Mouse (Mus musculus) spleen, adult 2 months (tissue): ENCODE data around the gene Hpcal4. TPM values are rescaled to one million over a fixed set of nuclear protein-coding genes. Genes with fewer than 3 reads are reported as not detected.

ENCODE experiments used
- DNase-seq, 2 experiments: peaks; one replicate each; pipeline versions ENCODE4 v3.0.0 to v3.0.0-alpha.2; 2012 to 2021; ENCODE audit warnings: low spot score in 2 of 2, low read depth in 1 of 2
- H3K27ac ChIP-seq: fragments of 200-500 bp; 2 replicates; pipeline ENCODE4 v1.5.1; 2012; ENCODE audit warnings: low read length, inconsistent platforms; ENCODE audit not compliant: insufficient read depth
- H3K27me3 ChIP-seq: fragments of 200-500 bp; 2 replicates; pipeline ENCODE4 v1.6.1; 2012; ENCODE audit warnings: mild to moderate bottlenecking, moderate library complexity, low read length, inconsistent platforms; ENCODE audit not compliant: control insufficient read depth, insufficient read depth
- H3K36me3 ChIP-seq: fragments of 200-500 bp; 2 replicates; pipeline ENCODE4 v1.6.1; 2012; ENCODE audit warnings: mild to moderate bottlenecking, low read length, inconsistent platforms; ENCODE audit not compliant: control insufficient read depth, insufficient read depth
- H3K4me1 ChIP-seq: fragments of 200-500 bp; 2 replicates; pipeline ENCODE4 v1.6.1; 2011; ENCODE audit warnings: inconsistent platforms; ENCODE audit not compliant: control insufficient read depth, insufficient read depth, insufficient read length
- H3K4me3 ChIP-seq: fragments of 200-500 bp; 2 replicates; pipeline ENCODE4 v1.5.1; 2011; ENCODE audit warnings: mild to moderate bottlenecking, inconsistent platforms; ENCODE audit not compliant: insufficient read depth, insufficient read length; ENCODE audit errors: extremely low read depth
- CTCF ChIP-seq: fragments of 200-500 bp; IDR thresholded peaks from 2 replicates; pipeline ENCODE4 v1.5.1; 2011; ENCODE audit warnings: mild to moderate bottlenecking, inconsistent platforms; ENCODE audit not compliant: insufficient read depth, insufficient read length, insufficient replicate concordance; ENCODE audit errors: extremely low read depth
- POLR2A ChIP-seq: fragments of 200-500 bp; IDR thresholded peaks from 2 replicates; pipeline ENCODE4 v1.6.1; 2011; ENCODE audit warnings: low read depth, low read length, inconsistent platforms
- WGBS: fragments of 180-500 bp; shearing (Covaris S2); methylation state at CpG from one replicate; pipeline ENCODE4 v1.1.7; 2018; 5-methylcytosine and 5-hydroxymethylcytosine counted together
- polyA plus RNA-seq: library from polyadenylated mRNA; depleted of rRNA; stranded (reverse); fragments of >200 nt; gene quantifications from 2 replicates; pipeline ENCODE4 v1.2.3, GENCODE M21; 2012; rRNA removed

Gene Hpcal4
- not detected in 2 replicates for polyA plus RNA-seq

DNA sequence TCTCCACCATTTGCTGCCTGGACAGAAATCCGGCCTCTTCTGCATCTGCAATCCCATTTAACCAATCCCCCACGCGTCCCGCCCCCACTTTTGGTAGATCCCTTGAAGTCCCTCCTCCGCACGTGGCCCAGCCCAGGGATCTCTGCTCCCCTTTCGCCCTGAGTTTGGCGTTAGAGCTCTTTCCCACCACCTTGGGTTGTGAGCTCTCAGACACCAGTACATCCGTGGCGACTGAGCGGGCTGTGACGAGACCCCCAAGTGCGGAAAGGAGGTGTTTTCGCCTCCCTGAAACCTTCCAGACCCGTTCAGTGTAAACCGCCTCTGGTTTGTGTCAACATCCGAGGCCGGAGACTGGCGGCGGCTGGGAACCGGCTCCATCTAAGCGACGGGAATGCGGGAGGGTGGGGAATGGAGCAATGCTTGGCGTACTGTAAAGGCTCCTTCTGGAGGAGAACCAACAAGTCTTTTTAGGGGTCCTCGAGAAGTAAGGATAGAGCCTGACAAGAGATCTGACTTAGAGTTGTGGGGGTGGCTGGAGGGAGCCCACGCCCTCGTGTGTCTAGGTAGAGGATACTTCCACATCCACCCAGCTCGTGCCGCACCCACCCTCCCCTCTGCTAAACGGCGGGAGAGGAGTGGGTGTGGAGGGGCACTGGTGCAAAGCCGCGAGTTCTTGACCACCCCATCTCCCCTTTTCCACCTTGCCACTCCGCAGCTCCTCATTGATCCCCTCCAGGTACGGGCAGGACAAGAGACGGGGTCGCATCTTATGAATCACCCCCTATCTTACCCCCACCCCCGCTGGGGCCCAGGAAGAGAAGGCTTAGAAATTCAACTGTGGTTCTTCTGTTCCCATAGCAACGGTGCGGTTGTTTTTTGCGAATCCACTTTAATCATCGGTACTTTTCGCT is at the start of gene Hpcal4:
Hpcal4 (plus strand) TSS at position 900 of the 911 bp plus-strand sequence.
- no peaks in the 10 kb centered on the region for H3K36me3 ChIP-seq
- peaks cover 8% of the 10 kb centered on the region; the same call in 1 of the 2 replicates for H3K27me3 ChIP-seq
- H3K4me3 ChIP-seq: peak within 1 kb of the TSS; percentile 35; the same call in 1 of the 2 replicates
- no peak for DNase-seq
- WGBS: 5% methylated on average over 40 of the region's 44 CpGs
- no peak for TF ChIP-seq CTCF
- TF ChIP-seq POLR2A: no peak
- H3K27ac ChIP-seq: no peak within 1 kb of the TSS
- H3K4me1 ChIP-seq: peaks cover 9% of the 10 kb centered on the region; the same call in 1 of the 2 replicates

DNA sequence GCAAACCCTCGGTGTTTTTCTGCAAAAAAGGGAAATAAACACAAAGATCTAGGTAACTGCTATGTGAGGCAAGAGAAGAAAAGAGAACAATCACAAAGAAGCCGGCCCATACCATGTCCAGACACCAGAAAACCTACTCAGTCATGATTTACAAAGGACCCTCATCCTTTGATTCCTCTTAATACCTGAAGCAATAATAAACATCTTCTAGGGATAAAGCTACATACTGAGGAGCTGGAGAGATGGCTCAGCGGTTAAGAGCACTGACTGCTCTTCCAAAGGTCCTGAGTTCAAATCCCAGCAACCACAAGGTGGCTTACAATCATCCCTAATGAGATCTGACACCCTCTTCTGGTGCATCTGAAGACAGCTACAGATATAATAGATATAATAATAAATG is 45.5 kb upstream of the Hpcal4 start:
- Histone ChIP-seq H3K27me3 (no peaks in the 10 kb centered on the region), H3K27ac (no peak overlapping the region), H3K36me3 (peaks cover 17% of the 10 kb centered on the region), H3K4me1 (peaks cover 6% of the 10 kb centered on the region), H3K4me3 (no peak overlapping the region)
- 77% methylated on average over 3 of the region's 3 CpGs for WGBS
- TF ChIP-seq CTCF: no peak
- no peak for TF ChIP-seq POLR2A
- no peak for DNase-seq

DNA sequence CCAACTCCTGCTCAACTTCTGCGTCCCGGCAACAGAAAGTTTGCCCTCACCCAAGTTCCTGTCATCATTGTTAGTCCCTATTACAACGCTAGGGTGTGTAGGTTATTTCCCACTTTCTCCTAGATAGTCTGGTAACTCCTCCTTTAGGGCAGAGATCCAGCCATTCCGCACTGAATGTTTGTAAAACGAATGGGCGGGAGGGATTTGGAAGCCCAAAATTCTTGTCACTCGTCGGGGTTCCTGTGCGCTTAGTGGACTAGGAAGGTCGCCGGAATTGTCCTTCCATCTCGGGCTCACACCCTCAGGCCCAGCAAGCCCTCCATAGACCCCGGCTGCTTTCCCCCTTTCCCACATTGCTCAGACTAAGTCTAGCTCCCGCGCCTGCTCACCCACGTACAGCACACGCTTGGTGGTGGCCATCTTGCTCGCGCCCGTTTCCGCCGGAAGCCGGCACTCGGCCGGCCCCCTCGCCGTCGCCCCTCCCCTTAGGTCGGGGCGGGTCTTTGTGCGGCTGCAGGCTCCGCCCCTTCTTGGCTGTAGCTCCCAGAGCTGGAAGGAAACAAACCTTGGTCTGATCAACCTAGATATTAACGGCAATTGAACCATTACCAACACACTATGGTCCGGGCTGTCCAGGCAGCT is 43.4 kb upstream of the Hpcal4 start, which contains the start of gene Ppie:
Ppie (minus strand) TSS at position 439 of the 642 bp plus-strand sequence.
- peaks cover 8% of the 10 kb centered on the region for H3K36me3 ChIP-seq
- TF ChIP-seq POLR2A (peak; percentile 65), CTCF (no peak)
- H3K27me3 ChIP-seq: no peaks in the 10 kb centered on the region
- peak within 1 kb of the TSS; percentile 54 for H3K27ac ChIP-seq
- H3K4me1 ChIP-seq: peaks cover 6% of the 10 kb centered on the region
- peak; percentile 66 to 73 for DNase-seq
- H3K4me3 ChIP-seq: peak within 1 kb of the TSS; percentile 94
- WGBS: under 1% methylated on average over 34 of the region's 34 CpGs

DNA sequence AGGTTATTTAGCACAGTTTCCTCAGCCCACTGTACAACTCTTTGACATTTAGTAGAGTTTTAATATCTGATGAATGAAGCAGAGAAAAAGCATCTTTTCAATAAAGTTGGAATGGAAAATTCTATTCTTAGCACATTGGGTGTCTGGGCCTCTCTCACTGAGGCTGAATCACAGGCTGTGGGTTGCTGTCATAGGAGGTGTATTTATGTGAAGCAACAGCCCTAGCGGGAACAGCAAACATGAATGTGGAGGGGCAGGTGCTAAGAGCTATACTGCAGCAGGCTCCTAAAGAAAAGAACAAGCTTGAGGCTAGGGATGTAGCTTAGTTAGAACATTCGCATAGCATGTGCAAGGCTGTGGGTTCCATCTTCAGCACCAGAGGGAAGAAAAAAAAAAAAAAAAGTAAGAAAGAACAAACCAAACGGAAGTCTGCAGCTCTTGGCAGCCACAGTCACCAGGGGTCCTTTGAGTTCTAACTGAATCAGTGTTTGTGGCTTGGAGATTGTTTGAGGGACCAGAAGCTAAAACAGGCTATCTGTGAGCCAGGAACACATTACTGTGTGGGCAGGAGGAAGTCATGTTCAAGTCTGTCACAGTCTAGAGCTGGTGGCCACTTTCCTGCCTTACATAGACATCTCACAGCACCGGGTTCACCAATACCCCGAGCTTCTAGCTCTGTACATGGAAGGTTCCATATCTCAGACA is 35.4 kb upstream of the Hpcal4 start:
- Histone ChIP-seq H3K4me3 (no peak overlapping the region), H3K36me3 (no peaks in the 10 kb centered on the region), H3K4me1 (no peaks in the 10 kb centered on the region), H3K27me3 (no peaks in the 10 kb centered on the region), H3K27ac (no peak overlapping the region)
- no peak for DNase-seq
- TF ChIP-seq POLR2A (no peak), CTCF (no peak)
- 16% methylated on average over 5 of the region's 5 CpGs for WGBS

DNA sequence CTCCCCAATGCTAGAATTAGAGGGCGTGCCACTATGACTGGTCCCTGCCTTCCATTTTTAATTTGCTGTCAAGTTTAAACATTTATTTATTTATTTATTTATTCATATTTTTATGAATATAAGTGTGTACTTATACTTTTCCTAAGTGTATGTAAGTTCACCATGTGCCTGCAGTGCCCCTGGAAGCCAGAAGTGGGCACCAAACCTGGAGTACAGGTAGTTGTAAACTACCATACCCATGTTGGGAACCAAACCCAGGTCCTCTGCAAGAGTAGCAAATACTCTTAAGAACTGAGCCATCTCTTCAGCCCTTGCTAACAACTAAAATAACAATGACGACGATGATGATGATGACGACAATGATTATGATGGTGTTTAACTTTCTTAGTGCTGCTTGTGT is 31.0 kb upstream of the Hpcal4 start:
- H3K36me3 ChIP-seq: no peaks in the 10 kb centered on the region
- WGBS: 92% methylated on average over 4 of the region's 4 CpGs
- TF ChIP-seq CTCF (no peak), POLR2A (no peak)
- no peaks in the 10 kb centered on the region for H3K27me3 ChIP-seq
- no peak for DNase-seq
- H3K4me3 ChIP-seq: no peak overlapping the region
- H3K4me1 ChIP-seq: no peaks in the 10 kb centered on the region
- H3K27ac ChIP-seq: no peak overlapping the region

DNA sequence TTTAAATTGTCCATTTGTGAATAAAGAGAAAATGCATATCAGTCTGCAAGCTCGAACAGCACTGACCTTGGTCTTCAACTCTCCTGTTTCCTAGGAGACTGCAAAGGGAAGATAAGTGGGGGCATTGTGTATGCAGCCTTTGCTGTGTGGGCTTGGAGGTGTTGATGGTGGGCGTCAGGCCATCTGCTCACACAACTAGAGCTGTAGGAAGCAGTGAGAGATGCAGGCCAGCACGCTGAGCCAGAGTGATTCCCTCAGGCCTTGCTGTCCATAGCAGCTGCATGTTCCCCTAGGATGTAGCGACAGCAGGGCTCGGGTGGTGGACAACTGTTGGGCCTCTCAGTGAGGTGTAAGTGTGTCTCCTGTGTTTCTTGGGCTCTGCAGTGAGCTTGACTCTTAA is 30.1 kb upstream of the Hpcal4 start:
- Histone ChIP-seq H3K4me1 (no peaks in the 10 kb centered on the region), H3K4me3 (no peak overlapping the region), H3K36me3 (no peaks in the 10 kb centered on the region), H3K27ac (no peak overlapping the region), H3K27me3 (no peaks in the 10 kb centered on the region)
- WGBS: 76% methylated on average over 5 of the region's 5 CpGs
- DNase-seq: no peak
- no peak for TF ChIP-seq POLR2A
- TF ChIP-seq CTCF: no peak

DNA sequence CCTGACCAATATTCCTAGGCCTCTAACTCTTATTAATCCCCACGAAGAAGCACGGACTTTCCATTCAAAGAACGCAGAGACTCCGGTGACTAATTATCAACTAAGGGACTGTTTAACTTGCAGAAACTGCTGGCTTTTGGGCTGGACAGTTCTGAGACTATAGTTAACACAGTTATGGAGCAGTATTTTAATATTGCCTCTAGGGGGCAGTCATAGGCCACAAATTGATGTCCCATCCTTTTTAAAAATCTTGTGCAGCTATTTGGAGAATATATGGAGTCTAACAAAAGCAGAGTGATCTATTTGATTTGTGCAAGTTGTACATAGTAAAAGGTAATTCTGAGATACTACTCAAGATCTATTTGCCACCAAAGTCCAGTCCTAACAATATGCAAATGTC is 28.0 kb upstream of the Hpcal4 start:
- no peak for DNase-seq
- Histone ChIP-seq H3K4me1 (no peaks in the 10 kb centered on the region), H3K27ac (no peak overlapping the region), H3K27me3 (no peaks in the 10 kb centered on the region), H3K4me3 (no peak overlapping the region), H3K36me3 (no peaks in the 10 kb centered on the region)
- TF ChIP-seq POLR2A (no peak), CTCF (no peak)
- WGBS: 36% methylated on average over 4 of the region's 4 CpGs
